Mouse (Mus musculus) adrenal gland, postnatal 36 days (tissue): ENCODE measurements at regions not wholly inside any gene's neighbourhood (a gene's known extent, or its start where the extent isn't known, plus 50 kb on each side); places are given as distances from the start of the nearest gene placed in this dataset.
A peak's percentile ranks its signal among the peaks of the same experiment; 100 is the strongest.

Experiments
- DNase-seq, 2 experiments: peaks; one replicate each; pipeline ENCODE4 v3.0.0; 2021; ENCODE audit warnings: mixed read lengths in 1 of 2

DNA sequence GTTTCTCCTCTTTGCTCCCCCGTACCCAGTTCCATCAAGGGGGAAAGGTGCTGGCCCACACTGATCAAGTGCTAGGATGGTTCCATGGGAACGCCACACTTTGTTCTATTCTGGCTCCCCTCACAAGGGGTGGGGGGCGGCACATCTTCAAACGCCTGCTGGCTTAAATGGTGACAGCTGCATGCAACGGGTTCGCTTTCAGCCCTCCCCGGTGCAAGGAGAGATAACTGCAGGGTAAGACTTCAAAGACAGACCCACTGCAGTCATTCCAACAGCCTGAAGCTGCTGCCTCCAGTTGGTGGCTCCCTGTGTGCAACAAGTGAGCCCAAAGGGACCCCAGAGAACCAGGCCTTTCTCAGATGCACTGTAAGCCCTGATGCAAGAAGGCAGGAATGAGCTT lies 173.9 kb upstream of the Lef1 start:
- no peak for DNase-seq

GRCm38 (mm10) chr3:130935926-130936315 lies 174.3 kb upstream of the Lef1 start:
- no peak for DNase-seq

DNA sequence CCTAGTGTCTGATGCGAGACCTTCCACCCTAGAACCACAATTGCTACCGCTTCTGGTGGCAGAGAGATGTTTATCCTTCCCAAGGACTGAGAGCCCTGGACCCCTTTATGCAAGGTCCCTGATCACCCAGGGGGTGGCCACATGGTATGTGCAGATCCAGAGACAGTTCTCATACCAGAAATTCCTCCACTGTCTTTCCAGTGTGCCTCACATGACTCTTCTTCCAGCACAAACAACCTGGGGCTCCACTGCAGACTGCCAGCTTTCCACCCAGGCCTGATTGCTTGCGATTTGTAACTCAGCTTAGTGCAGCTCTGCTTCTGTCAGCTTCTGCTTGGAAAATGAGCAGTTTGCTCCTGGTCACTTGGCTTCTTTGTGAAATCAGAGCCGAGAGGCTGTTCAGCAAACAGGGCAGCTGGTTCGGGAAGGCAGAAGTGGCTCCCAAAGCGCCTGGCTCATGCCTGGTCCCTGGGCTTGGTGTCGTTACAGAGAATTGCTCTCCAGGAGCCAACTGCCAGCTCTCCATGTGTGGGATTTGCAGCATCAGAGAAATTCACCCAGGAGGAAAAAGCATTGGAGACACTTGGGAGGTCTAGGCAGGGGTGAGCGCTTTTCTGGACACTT lies 174.9 kb upstream of the Lef1 start:
- DNase-seq: no peak

GRCm38 (mm10) chr3:130932723-130933122 lies 177.5 kb upstream of the Lef1 start:
- no peak for DNase-seq

- no peak for DNase-seq
Observed at GRCm38 (mm10) chr3:130932226-130932625, 178.0 kb upstream of the Lef1 start.

GRCm38 (mm10) chr3:130925000-130925399 lies 185.3 kb upstream of the Lef1 start:
- no peak for DNase-seq

GRCm38 (mm10) chr3:130923615-130923958 lies 186.7 kb upstream of the Lef1 start:
- DNase-seq: no peak

DNA sequence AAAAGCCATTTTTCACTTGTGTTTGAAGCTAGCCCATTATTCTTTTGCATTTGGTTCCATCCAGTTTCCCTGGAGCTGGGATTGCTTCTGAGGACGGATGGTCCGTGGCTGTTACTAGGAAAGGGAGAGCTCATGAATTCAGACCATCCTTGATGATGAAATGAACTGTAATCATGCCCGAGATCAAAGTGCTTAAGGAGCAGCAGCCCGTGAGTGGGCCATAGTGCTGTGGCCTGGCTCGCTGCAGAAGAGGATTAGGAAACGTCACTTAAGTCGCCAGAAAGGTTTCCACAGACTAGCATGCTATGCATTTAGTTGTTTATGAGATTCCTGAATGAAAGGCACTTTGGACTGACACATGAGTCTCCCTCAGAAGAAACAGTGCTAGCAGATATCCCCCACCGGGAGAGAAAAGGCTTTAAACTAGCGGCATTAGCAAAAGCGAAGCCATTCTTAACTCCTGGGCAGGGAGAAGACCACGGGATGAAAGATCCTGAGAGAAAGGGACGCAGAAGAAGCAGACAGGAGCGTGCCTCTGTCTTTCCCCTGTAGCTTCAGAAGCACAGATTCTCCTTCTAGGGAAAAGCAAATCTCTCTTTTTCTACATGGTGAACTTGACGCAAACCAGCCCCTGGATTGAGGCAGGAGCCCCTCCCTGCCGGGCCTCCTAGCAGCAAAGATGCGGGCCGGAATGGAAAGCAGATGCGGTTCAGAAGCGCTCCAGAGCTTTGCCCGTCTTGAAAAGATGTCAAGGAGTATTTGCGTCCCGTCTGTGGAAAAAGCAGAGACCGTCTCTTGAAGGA lies 187.3 kb upstream of the Lef1 start:
- DNase-seq: no peak

DNA sequence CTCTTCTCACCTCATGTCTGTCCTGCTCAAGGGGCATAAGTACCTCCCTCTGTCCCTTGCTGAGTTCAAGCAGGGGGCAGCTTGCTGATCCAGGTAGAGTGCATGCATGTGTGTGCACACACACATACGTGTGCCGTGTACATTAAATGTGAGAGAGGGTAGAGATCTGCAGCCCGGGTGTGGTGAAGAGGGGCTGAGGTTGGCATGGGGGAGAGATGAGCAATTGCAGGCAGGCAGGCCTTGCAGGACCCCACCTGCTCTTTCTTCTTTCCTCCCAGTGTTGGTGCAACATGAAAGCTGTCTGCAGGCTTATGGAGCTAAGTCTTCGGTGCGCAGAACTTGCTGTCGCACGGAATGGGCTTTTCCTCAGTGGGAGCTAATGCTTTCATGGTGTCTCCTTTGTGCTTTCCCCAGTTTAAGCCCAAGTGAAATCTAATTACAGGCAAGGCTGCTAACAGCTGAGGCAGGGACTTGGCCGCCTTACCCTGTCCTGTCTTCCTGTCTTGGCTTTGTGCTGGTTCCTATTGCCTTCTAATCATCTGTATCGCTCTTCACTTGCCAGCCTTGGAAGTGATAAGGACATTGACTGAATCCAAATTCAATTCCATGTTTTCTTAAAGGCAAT lies 188.5 kb upstream of the Lef1 start:
- DNase-seq: no peak

GRCm38 (mm10) chr3:130913812-130914211 lies 183.6 kb upstream of the Rpl34 start:
- no peak for DNase-seq

- DNase-seq: no peak
Observed at GRCm38 (mm10) chr3:130905101-130905500, 174.9 kb upstream of the Rpl34 start.

GRCm38 (mm10) chr3:130903329-130903728 lies 173.1 kb upstream of the Rpl34 start:
- DNase-seq: no peak

DNA sequence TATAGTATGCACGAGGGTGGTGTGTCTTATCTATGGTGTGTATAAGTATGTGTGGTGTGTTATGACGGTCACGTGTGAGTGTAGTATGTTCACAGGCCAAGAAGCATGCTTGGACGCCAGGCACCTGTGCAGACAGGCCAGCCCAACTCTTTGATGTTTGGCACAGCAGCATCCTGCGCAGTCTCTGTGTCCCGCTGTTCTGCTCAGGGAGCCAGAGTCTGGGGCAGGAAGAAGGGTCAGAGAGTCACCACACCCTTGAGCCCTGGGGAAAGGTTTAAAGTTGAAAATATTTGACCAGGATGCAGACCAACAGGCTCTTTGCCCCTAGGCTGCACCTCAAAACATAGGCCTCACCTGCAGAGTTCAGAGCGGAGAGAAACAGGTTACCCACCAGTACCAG lies 172.2 kb upstream of the Rpl34 start:
- DNase-seq: no peak

DNA sequence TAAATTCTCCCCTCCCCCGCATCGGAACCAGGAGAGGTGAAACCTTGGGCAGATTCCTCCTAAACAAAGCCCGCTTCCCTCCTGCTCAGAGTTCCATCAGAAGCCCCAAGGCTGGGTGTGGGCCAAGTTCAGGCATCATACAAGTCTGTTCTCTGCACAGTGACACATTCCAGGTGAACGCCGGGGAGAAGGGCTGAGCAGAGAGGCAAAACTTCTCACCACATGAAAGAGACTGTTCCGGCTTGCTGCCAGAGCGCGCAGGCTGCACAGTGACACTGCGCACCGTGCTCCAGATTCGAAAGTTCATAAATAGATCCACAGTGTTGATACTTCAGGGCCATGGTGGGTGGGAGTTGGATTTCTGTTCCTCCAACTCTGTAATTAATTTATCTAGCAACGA lies 171.1 kb upstream of the Rpl34 start:
- no peak for DNase-seq

DNA sequence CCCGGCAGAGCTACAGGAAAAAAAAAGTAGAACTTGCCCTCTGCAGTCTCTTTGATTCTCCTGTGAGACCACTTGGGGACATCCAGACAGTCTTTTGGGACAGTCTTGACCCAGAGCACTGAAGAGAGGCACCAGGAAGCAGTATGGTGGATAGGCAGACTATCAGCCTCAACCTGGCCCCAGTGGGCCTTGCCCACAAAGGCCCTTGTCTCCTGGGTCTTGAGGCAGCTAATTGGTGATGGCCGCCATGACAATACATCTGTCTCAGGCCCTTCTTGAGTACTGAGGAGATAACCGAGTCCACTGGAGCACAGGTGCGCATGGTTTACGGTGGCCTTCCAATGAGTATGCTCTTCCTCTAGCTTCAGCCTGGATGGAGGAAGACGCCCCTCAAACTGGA lies 170.6 kb upstream of the Rpl34 start:
- no peak for DNase-seq

DNA sequence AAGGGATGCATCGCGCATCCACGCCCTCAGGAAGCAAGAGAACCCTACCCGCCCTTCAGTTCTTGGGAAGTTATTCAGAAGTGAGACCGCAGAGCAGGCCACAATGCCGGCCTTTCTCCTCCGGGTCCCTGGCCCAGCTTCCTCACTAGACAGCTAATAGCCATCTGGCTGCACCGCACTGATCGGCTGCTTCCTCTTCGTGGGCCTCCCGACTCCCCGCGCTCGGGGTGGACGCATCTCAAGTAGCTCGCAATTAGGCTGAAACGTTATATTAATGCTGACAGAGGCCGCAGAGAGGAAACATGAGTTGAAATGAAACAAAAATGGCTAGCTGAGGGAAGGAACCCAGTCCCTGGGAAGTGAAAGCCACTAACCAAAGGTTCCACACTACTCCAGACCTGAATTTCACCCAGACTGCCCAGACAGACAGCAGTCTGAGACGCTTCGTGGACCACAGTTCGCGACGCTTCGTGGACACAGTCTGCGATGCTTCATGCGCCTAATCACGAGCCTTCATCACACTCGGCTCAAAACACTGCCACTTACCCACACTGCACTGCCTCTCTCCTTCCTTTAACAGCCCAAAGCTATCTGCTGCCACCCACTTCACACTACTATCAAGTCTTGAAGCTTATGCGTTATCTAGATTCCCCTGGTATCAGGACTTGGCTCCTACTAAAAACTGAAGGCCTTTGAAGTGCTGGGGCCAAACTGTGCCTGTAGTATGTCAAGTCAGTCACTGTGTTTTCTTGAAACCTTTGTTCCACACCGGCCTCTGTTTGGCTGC lies 170.0 kb upstream of the Rpl34 start:
- no peak for DNase-seq

DNA sequence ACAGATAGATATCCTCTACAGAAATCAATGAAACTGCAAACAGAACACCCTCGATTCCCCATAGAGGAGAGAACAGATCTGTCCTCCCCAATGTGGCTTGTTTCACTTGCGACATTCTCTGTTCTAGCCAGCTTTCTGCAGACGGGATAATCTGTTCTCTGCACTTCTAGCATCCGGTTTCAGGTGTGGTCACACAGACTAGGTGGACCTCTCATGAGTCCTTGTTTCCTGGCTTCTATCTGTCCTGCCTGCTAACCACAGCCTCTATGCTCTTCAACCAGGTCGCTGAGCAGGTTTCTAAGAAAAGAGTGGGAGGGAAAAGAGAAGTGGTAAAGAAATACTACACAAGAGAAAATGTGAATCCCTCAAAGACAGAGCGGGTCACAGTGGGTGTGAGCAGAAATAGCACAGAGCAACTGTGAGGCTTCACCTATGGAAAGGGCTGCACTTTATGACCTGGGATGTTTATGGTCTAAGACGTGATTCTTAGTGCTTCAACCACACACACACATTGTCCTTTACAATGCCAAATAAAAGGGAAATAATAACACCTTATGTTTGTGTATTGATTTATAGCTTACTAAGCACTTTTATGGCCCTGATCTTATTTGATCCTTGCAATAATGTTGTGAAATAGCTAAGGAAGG lies 164.1 kb upstream of the Rpl34 start:
- no peak for DNase-seq

- DNase-seq: peak in 1 of 2 experiments; percentile 38
Observed at GRCm38 (mm10) chr3:130891310-130891709, 161.1 kb upstream of the Rpl34 start.

DNA sequence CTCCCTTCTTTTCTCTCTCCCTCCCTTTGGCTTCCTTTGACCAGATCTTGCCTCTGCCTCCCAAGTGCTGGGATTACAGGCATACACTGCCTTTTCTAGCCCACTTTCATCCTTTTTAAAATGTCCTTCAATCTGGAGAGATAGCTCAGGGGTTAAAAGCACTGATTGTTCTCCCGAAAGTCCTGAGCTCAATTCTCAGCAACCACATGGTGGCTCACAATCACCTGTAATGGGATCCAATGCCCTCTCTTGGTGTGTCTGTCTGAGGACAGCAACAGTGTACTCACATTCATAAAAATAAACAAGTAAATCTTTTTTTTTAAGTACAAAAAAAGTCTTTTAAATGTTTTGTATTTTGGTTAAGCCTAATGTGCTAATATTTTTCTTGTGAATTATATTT lies 158.4 kb upstream of the Rpl34 start:
- DNase-seq: no peak

GRCm38 (mm10) chr3:130887540-130888312 lies 157.5 kb upstream of the Rpl34 start:
- peak; percentile 23 to 43 for DNase-seq

DNA sequence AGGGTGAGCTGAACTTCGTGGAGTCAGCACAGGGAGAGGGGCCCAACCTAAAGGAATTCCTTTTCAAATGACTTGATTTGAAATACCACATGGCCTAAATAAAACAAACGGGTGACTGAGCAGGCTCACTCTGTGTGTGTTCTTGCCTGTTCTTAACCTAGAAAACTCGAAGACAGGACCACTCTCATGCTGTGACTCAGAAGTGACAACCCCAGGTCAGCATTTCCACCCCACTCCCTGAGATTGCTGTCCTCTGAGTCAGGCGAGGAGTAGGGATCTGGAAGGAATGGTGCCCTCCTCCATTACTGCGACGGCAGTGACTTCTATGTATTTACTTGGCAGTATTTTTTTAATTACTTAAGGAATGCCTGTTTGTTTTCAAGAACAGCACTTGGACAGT lies 155.8 kb upstream of the Rpl34 start:
- peak in 1 of 2 experiments; percentile 22 for DNase-seq
